In genomic region chr13:31472804-31473203, GRCm38 (mm10) we compare ENCODE assay signal across 21 mouse cellular contexts.
A peak's percentile ranks its signal among the peaks of the same experiment; 100 is the strongest.
DNase-seq lines count a peak whose midpoint lies in the region; ATAC-seq lines count a peak whose summit lies in the region.
"Had no signal": no experiment of that assay in that cellular context is flagged by ENCODE, and none has a peak within 500 bp of the region (broad histone marks: within the 10 kb centered on the region; RNA-seq: fewer than 3 reads in every experiment).

No protein-coding gene starts in this region.

- DNase-seq in heart, adult 11 months, result peak; percentile 33
- DNase-seq in neural tube, embryonic 10.5 days (ENCODE audit: extremely low spot score, low spot score), result no peak
- DNase-seq in gastrocnemius, adult 8-10 months (ENCODE audit: low spot score in 2 of 2), result no peak
- DNase-seq: adrenal gland, adult 8-10 months; adrenal gland, postnatal 25 days; cerebellum, adult 18-20 months; cerebellum, adult 9-10 months; gastrocnemius, postnatal 10 days; gastrocnemius, postnatal 36 days; heart, postnatal 10 days; heart, postnatal 36 days had no signal

- H3K9me3 ChIP-seq in forebrain, embryonic 13.5 days (replicated peaks), result no peaks in the 10 kb centered on the region
- H3K9me3 ChIP-seq in forebrain, embryonic 12.5 days, result no peaks in the 10 kb centered on the region
- no peaks in the 10 kb centered on the region for H3K9me3 ChIP-seq in heart, embryonic 11.5 days (replicated peaks; ENCODE audit: control insufficient read depth, low read length)
- H3K9me3 ChIP-seq in neural tube, embryonic 14.5 days (ENCODE audit: control insufficient read depth, low read length), result no peaks in the 10 kb centered on the region
- H3K9me3 ChIP-seq: heart, embryonic 12.5 days; heart, embryonic 15.5 days; hindbrain, embryonic 10.5 days; hindbrain, embryonic 13.5 days; intestine, embryonic 15.5 days had no signal

- H3K27ac ChIP-seq in forebrain, embryonic 13.5 days, result no peak overlapping the region
- no peak overlapping the region for H3K27ac ChIP-seq in forebrain, embryonic 12.5 days
- no peak overlapping the region for H3K27ac ChIP-seq in heart, embryonic 11.5 days (ENCODE audit: low read depth, low read length)
- no peak overlapping the region for H3K27ac ChIP-seq in neural tube, embryonic 14.5 days (ENCODE audit: low read depth, low read length)
- H3K27ac ChIP-seq: heart, embryonic 15.5 days; hindbrain, embryonic 10.5 days; hindbrain, embryonic 13.5 days; intestine, embryonic 15.5 days had no signal

- H3K4me1 ChIP-seq in forebrain, embryonic 13.5 days, result no peaks in the 10 kb centered on the region
- H3K4me1 ChIP-seq in forebrain, embryonic 12.5 days, result no peaks in the 10 kb centered on the region
- H3K4me1 ChIP-seq in heart, embryonic 11.5 days (ENCODE audit: control insufficient read depth, insufficient read depth, low read length), result no peaks in the 10 kb centered on the region
- H3K4me1 ChIP-seq in neural tube, embryonic 14.5 days (ENCODE audit: control insufficient read depth, insufficient read depth, low read length), result no peaks in the 10 kb centered on the region
- H3K4me1 ChIP-seq: heart, embryonic 15.5 days; hindbrain, embryonic 10.5 days; hindbrain, embryonic 13.5 days; intestine, embryonic 15.5 days had no signal

- no peaks in the 10 kb centered on the region for H3K27me3 ChIP-seq in forebrain, embryonic 13.5 days
- H3K27me3 ChIP-seq in forebrain, embryonic 12.5 days, result no peaks in the 10 kb centered on the region
- H3K27me3 ChIP-seq in heart, embryonic 11.5 days (ENCODE audit: control insufficient read depth, insufficient read depth, low read length), result no peaks in the 10 kb centered on the region
- no peaks in the 10 kb centered on the region for H3K27me3 ChIP-seq in neural tube, embryonic 14.5 days (ENCODE audit: control insufficient read depth, insufficient read depth, low read length)
- H3K27me3 ChIP-seq: heart, embryonic 12.5 days; heart, embryonic 15.5 days; hindbrain, embryonic 13.5 days; intestine, embryonic 15.5 days had no signal

- H3K36me3 ChIP-seq in forebrain, embryonic 13.5 days (ENCODE audit: poor library complexity, severe bottlenecking), result no peaks in the 10 kb centered on the region
- no peaks in the 10 kb centered on the region for H3K36me3 ChIP-seq in forebrain, embryonic 12.5 days (replicated peaks)
- H3K36me3 ChIP-seq in heart, embryonic 11.5 days (ENCODE audit: control insufficient read depth, insufficient read depth, low read length), result no peaks in the 10 kb centered on the region
- no peaks in the 10 kb centered on the region for H3K36me3 ChIP-seq in neural tube, embryonic 14.5 days (ENCODE audit: control insufficient read depth, insufficient read depth, low read length)
- H3K36me3 ChIP-seq: heart, embryonic 12.5 days; heart, embryonic 15.5 days; hindbrain, embryonic 10.5 days; hindbrain, embryonic 13.5 days; intestine, embryonic 15.5 days had no signal

- peak; percentile 73; the same call in 1 of the 2 replicates for ATAC-seq in forebrain, embryonic 13.5 days
- no peak for ATAC-seq in forebrain, embryonic 12.5 days (ENCODE audit: low FRiP score)
- no peak for ATAC-seq in heart, embryonic 11.5 days (replicated peaks; ENCODE audit: insufficient number of reproducible peaks, low FRiP score, low TSS enrichment)
- ATAC-seq in neural tube, embryonic 14.5 days (ENCODE audit: low read depth), result peak; percentile 51; the same call in 1 of the 2 replicates
- ATAC-seq: activated CD4-positive, CD25-positive, alpha-beta regulatory T cell, adult 4 months; intestine, embryonic 15.5 days had no signal

- H3K9ac ChIP-seq in forebrain, embryonic 13.5 days, result no peak overlapping the region
- no peak overlapping the region for H3K9ac ChIP-seq in forebrain, embryonic 12.5 days
- H3K9ac ChIP-seq in heart, embryonic 11.5 days (ENCODE audit: low read depth, low read length), result no peak overlapping the region
- no peak overlapping the region for H3K9ac ChIP-seq in neural tube, embryonic 14.5 days (replicated peaks; ENCODE audit: low read depth, low read length)
- H3K9ac ChIP-seq: heart, embryonic 12.5 days; heart, embryonic 15.5 days; hindbrain, embryonic 13.5 days; intestine, embryonic 15.5 days had no signal

- 60% methylated on average over 4 of the region's 4 CpGs for WGBS in forebrain, embryonic 13.5 days
- WGBS in forebrain, embryonic 12.5 days, result 74% methylated on average over 4 of the region's 4 CpGs
- WGBS in heart, embryonic 11.5 days (ENCODE audit: insufficient replicate concordance), result 63% methylated on average over 4 of the region's 4 CpGs
- WGBS in neural tube, embryonic 14.5 days, result 57% methylated on average over 4 of the region's 4 CpGs

- no peak overlapping the region for H3K4me2 ChIP-seq in forebrain, embryonic 13.5 days
- H3K4me2 ChIP-seq in forebrain, embryonic 12.5 days, result no peak overlapping the region
- H3K4me2 ChIP-seq in heart, embryonic 11.5 days, result no peak overlapping the region
- no peak overlapping the region for H3K4me2 ChIP-seq in neural tube, embryonic 14.5 days (ENCODE audit: low read depth, low read length)
- H3K4me2 ChIP-seq: heart, embryonic 12.5 days; heart, embryonic 15.5 days; hindbrain, embryonic 13.5 days; intestine, embryonic 15.5 days had no signal

- no peak overlapping the region for H3K4me3 ChIP-seq in forebrain, embryonic 13.5 days
- H3K4me3 ChIP-seq in forebrain, embryonic 12.5 days (replicated peaks), result no peak overlapping the region
- H3K4me3 ChIP-seq in heart, embryonic 11.5 days (ENCODE audit: low read depth, low read length), result no peak overlapping the region
- H3K4me3 ChIP-seq in neural tube, embryonic 14.5 days (ENCODE audit: low read depth, low read length), result no peak overlapping the region
- H3K4me3 ChIP-seq: heart, embryonic 12.5 days; heart, embryonic 15.5 days; hindbrain, embryonic 10.5 days; hindbrain, embryonic 13.5 days; intestine, embryonic 15.5 days had no signal

Comparison
In these comparisons a context has a peak if more than half of its experiments do, and no peak if none do; other contexts are left out.
1. ATAC-seq: peak in forebrain, embryonic 13.5 days (single experiment) and neural tube, embryonic 14.5 days (single experiment); none in forebrain, embryonic 12.5 days (single experiment) and heart, embryonic 11.5 days (single experiment).